Mouse (Mus musculus) 3134 (cell line): Measurements from ENCODE around the gene Tspan12.
"Not testable (repeated sequence)": the region's sequence is repeated elsewhere in the genome, so short reads cannot be mapped to it uniquely, and the experiment has no call there.

Source experiments
- DNase-seq: peaks from one replicate; pipeline ENCODE4 v3.0.0-alpha.2; 2011; ENCODE audit warnings: low spot score; ENCODE audit not compliant: insufficient read length; ENCODE audit errors: extremely low read depth

Gene Tspan12

GRCm38 (mm10) chr6:21829930-21830329 is 22.4 kb downstream of the Tspan12 start:
- no peak for DNase-seq

GRCm38 (mm10) chr6:21828437-21828836 is 23.9 kb downstream of the Tspan12 start:
- DNase-seq = no peak

DNA sequence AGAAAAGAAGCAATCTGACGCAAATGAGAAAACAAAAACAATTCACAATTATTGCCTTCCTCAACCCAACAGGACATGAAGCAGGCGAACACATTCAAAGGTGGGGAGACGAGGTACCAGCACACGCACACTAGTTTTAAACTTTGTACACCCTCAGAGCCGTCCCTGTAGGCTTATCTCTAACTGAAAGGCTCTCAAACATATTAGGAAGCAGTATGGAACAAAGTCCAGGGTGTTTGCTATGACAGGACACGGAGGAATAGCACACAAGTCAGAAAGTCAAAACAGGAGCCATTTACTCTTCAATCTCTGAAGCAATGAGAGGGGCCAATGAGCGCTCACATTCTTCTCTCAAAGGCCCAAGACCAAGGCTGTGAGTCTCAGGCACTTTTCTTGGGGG is 24.3 kb downstream of the Tspan12 start:
- DNase-seq = no peak

DNA sequence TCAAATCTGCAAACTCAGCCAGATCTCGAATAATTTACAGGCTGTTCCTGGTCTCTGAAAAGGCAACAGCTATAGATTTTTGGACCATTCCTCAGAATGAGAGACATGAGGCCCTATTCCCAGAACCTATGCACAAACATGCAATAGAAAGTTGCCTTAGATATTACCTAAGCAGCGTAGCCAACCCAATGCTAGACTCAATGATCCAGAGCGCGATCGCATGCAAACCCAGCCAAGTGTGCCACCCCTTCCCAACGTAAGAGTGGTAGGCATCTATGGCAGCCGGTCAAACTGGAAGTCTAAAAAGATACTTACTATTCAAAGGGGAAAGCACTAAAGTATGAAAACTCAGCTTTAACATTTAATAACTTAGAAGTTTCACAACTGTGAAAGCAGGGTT is 28.6 kb downstream of the Tspan12 start:
- DNase-seq = no peak

- DNase-seq = no peak
Measured at GRCm38 (mm10) chr6:21823281-21823680, 29.0 kb downstream of the Tspan12 start.

- no peak for DNase-seq
Measured at GRCm38 (mm10) chr6:21822721-21823134, 29.6 kb downstream of the Tspan12 start.

- DNase-seq = no peak
Measured at GRCm38 (mm10) chr6:21818107-21818807, 34.1 kb downstream of the Tspan12 start.

- DNase-seq = no peak
Measured at GRCm38 (mm10) chr6:21806005-21806404, 46.3 kb downstream of the Tspan12 start.

DNA sequence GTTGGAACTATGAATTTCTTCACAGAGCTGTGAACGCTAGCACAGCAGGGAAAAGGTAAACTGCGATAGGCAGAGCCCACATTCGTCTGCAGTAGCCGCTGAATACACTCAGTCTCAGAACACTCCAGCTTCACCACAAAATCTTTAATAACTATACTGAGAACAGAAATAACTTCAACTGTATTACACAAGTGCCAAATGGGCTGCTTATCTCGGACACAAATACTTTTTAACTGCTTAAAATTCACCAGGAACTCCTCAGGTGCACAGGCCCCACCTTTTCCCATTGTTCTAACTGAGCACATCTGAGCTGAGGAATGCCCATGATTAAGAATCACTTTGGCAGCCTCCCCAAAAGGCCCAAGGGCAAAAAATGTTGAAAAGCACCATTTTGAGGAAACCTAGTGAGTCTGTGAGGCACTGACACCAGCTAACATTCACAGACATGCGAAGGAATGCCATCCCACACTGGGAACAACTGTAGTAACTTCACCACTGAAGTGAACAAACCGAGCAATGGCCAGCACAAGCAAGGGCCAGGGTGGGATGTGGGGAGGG is 47.2 kb downstream of the Tspan12 start:
- DNase-seq = no peak

GRCm38 (mm10) chr6:21803483-21804340 is 48.6 kb downstream of the Tspan12 start:
- DNase-seq = no peak

- no peak for DNase-seq
Measured at GRCm38 (mm10) chr6:21798581-21798980, 53.7 kb downstream of the Tspan12 start.

DNA sequence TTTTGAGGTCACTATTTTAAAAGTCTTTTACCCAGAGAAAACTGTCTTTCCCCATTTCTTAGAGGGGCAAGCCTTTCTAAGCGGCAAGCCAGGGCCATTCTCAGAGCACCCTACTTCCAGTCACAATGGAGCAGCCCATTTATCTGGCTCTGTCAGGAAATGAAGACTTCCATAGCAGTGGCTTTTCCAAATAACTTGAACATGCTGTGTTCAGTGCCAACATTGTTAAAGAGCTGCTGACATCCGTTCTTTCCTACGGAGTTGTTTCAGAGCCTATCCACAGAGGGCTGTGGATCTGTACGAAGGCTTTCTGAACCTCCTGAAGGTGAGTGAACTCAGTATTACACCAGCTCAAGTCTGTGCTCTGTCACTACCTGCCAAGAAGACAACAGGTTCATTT is 55.2 kb downstream of the Tspan12 start:
- no peak for DNase-seq

- no peak for DNase-seq
Measured at GRCm38 (mm10) chr6:21796413-21796812, 55.9 kb downstream of the Tspan12 start.

DNA sequence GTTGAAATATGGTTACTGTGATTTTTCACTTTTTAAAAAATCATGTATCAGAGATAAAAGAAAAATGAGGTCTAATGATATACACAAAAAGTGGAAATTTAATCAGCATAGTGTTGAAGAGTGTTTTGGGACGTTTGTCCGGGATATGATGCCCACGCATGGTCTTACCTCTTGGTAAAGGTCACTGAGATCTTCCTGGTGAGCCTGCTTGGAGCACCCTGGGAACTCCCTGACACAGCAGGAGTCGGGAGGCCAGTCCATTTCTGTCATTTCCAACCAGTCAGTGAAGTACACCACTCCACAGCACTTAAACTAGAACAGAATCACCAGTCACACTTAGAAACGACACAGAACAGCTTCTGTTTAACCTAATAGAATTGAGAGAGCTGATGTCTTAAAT is 56.9 kb downstream of the Tspan12 start:
- no peak for DNase-seq

DNA sequence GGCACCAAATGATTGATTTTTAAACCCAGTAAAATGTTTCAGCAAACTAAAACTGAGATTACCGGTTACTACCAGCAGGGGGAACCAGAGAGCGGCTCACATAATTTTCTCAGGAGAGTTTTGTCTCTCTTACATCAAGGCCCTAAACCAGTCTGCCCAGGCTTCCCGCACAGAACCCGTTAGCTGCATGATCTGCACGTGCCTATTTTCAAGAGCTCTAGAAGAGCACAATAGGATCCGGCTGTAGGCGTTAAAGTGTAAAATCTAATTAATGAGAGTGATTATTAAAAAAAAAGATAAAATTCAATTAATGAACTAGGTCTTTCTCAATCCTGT is 57.3 kb downstream of the Tspan12 start:
- no peak for DNase-seq

GRCm38 (mm10) chr6:21794337-21795071 is 57.8 kb downstream of the Tspan12 start:
- DNase-seq = no peak

DNA sequence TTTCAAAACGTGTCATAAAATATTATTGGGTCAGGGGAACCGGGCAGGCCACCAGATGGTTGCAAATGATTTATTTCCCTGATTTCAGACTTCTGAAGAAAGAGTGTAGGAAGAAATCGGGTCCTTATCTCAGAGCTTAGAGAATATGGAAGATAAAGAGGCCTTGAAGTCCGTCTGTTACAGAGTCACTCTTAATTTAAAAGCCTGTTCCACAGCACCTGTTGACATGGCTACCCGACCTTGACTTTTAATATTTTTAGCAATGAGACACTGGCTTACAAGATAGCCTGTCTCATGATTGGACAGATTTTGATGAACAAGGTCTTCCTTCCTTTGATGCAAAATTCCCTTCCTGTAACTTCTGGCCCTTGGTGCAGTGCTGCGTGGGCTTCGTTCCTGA is 61.0 kb downstream of the Tspan12 start:
- DNase-seq = no peak

DNA sequence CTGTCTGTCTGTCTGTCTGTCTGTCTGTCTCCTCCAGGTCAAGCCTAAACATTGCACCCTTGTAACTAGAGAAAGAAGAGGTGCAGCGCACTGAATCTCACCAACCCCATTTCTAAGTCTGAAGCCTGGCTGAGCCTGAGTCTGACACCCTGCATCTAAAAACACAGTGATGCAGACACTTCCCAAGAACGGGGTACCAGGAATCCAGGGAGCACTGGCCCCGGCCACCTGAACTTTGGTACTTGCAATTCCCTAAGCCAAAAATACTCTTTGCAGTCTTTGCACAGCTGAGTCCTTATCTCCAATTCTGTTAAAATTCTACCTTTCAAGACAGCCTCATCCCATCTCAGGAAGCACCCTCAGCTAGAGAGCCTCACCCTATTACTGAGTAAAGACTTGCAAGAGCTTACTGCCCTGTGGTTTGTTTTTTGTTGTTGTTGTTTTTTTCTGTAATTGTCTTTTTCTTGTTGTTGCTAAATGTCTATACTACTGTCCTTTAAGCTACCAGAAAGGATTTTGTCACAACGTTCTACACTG is 61.7 kb downstream of the Tspan12 start:
- DNase-seq = no peak

DNA sequence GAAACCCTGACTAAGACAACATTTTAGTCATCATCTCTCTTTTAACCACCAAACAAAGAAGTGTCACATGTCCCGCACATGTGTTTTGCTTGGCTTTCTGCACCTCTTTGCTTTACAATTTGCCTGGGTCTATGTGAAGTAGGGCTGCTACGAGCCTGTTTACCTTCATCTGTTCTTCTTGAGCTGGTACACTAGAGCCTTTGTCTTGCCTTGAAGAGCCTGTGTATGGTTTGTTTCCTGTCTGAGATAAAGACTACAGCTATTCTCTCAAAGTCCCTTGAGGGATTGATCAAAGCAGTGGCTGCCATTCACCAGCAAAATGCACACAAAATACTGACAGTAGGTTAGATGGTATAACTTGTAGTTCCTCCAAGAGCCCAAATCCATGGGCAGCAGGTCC is 62.3 kb downstream of the Tspan12 start:
- no peak for DNase-seq

DNA sequence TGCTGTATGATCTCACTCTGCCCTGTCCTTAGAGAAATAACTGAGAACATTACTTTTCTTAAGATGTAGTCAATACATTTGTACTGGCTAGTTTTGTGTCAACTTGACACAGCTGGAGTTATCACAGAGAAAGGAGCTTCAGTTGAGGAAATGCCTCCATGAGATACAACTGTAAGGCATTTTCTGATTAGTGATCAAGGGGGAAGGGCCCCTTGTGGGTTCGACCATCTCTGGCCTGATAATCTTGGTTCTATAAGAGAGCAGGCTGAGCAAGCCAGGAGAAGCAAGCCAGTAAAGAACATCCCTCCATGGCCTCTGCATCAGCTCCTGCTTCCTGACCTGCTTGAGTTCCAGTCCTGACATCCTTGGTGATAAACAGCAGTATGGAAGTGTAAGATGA is 62.7 kb downstream of the Tspan12 start:
- not testable (repeated sequence) for DNase-seq

- no peak for DNase-seq
Measured at GRCm38 (mm10) chr6:21787757-21788156, 64.6 kb downstream of the Tspan12 start.
